Mouse (Mus musculus): Measurements from ENCODE around the gene Gm45808. TPM values are rescaled to one million over a fixed set of nuclear protein-coding genes. Genes with fewer than 3 reads are reported as not detected.

The Gm45808 gene
- polyA plus RNA-seq, 1 experiment, result not detected

DNA sequence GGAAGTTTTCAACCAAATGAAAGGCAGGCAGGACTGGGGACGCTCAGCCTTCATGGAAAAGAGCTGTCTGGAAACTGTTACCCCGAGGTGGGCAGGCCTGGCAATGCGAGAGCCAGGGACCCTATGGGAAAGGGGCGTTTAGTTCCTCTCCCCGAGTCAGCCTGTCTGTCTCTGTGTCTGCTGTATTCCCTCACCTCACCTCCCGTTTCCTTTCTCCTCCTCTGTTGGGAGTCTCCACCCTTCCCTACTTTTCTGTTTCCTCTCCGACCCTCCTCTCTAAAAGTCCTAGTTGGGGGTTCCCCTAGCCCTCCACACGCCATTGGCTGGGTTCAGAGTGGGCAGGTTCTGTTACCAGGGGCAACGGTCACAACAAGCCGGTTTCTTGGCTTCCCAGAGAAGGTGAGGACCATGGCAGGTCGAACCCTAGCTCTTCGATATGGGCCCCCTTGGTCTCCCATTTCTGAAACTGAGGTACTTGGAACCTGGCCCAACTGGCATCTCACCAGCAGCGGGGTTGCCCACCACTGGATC is 68.6 kb downstream of the Gm45808 start:
- peaks cover 55% of the 10 kb centered on the region for H3K27me3 ChIP-seq (ENCODE audit: control insufficient read depth, insufficient read depth, low read length)
- WGBS, result 12% methylated on average over 13 of the region's 13 CpGs
- no peak overlapping the region for H3K4me3 ChIP-seq (ENCODE audit: low read depth, low read length)
- TF ChIP-seq POLR2A (IDR thresholded peaks at IDR 0.05; ENCODE audit: low read depth, low read length) (no peak), CTCF (IDR thresholded peaks at IDR 0.05; ENCODE audit: extremely low read depth, insufficient read length, insufficient replicate concordance, low read depth, low read length) (no peak)
- peaks cover 21% of the 10 kb centered on the region for H3K36me3 ChIP-seq (ENCODE audit: control insufficient read depth, insufficient read depth, low read length)
- H3K27ac ChIP-seq (ENCODE audit: insufficient read depth, low read depth, low read length), result no peak overlapping the region
- peaks cover 9% of the 10 kb centered on the region for H3K4me1 ChIP-seq (ENCODE audit: control insufficient read depth, insufficient read depth, insufficient read length, low read length)

Other genes starting within 250 kb of the Gm45808 start
- 33.4 and 63.6 TPM in 2 replicates for gene Cd37, start 247.7 kb downstream of the Gm45808 start, polyA plus RNA-seq (2012; rRNA removed)
- gene Slc6a16, start 245.7 kb downstream of the Gm45808 start, polyA plus RNA-seq (2012; rRNA removed), result not detected in 2 replicates
- gene Slc6a21, start 209.3 kb downstream of the Gm45808 start, polyA plus RNA-seq (2012; rRNA removed), result not detected in 2 replicates
- gene Trpm4, start 153.0 kb downstream of the Gm45808 start, polyA plus RNA-seq (2012; rRNA removed), result 101 and 257 TPM in 2 replicates
- 0.14 and 0.46 TPM in 2 replicates for gene Hrc, start 151.5 kb downstream of the Gm45808 start, polyA plus RNA-seq (2012; rRNA removed)
- gene Ppfia3, start 119.8 kb downstream of the Gm45808 start, polyA plus RNA-seq (2012; rRNA removed), result 15.4 and 63.9 TPM in 2 replicates
- 2.9 and 4.0 TPM in 2 replicates for gene Lin7b, start 116.2 kb downstream of the Gm45808 start, polyA plus RNA-seq (2012; rRNA removed)
- 73.2 and 122 TPM in 2 replicates for gene Snrnp70, start 91.1 kb downstream of the Gm45808 start, polyA plus RNA-seq (2012; rRNA removed)
- 0.04 TPM in 1 of 2 replicates, not detected in the other for gene Kcna7, start 81.2 kb downstream of the Gm45808 start, polyA plus RNA-seq (2012; rRNA removed)
- gene Ntf5, start 73.1 kb downstream of the Gm45808 start, polyA plus RNA-seq (2012; rRNA removed), result 0.13 and 0.28 TPM in 2 replicates
- gene Lhb, start 66.0 kb downstream of the Gm45808 start, polyA plus RNA-seq (2012; rRNA removed), result 0.66 TPM in 1 of 2 replicates, not detected in the other
- gene Gys1, start 52.0 kb downstream of the Gm45808 start, polyA plus RNA-seq (2012; rRNA removed), result 9.5 and 9.6 TPM in 2 replicates
- gene Ruvbl2, start 48.7 kb downstream of the Gm45808 start, polyA plus RNA-seq (2012; rRNA removed), result 22.3 and 54.3 TPM in 2 replicates
- 1,857 and 2,336 TPM in 2 replicates for gene Ftl1, start 26.9 kb downstream of the Gm45808 start, polyA plus RNA-seq (2012; rRNA removed)
- gene Bax, start 19.9 kb downstream of the Gm45808 start, polyA plus RNA-seq (2012; rRNA removed), result 57.1 and 105 TPM in 2 replicates
- 0.09 TPM in 1 of 2 replicates, not detected in the other for gene Tulp2, start 4.9 kb downstream of the Gm45808 start, polyA plus RNA-seq (2012; rRNA removed)
- gene Dhdh, start 2.0 kb upstream of the Gm45808 start, polyA plus RNA-seq (2012; rRNA removed), result 0.34 and 0.41 TPM in 2 replicates
- gene Nucb1, start 23.6 kb upstream of the Gm45808 start, polyA plus RNA-seq (2012; rRNA removed), result 143 and 456 TPM in 2 replicates
- 15.3 and 15.9 TPM in 2 replicates for gene Ppp1r15a, start 39.5 kb upstream of the Gm45808 start, polyA plus RNA-seq (2012; rRNA removed)
- 4.7 and 4.9 TPM in 2 replicates for gene Plekha4, start 39.5 kb upstream of the Gm45808 start, polyA plus RNA-seq (2012; rRNA removed)
- 0.20 and 0.25 TPM in 2 replicates for gene Hsd17b14, start 68.1 kb upstream of the Gm45808 start, polyA plus RNA-seq (2012; rRNA removed)
- 26.3 and 41.8 TPM in 2 replicates for gene Bcat2, start 83.3 kb upstream of the Gm45808 start, polyA plus RNA-seq (2012; rRNA removed)
- gene Fgf21, start 128.7 kb upstream of the Gm45808 start, polyA plus RNA-seq (2012; rRNA removed), result 0.29 and 4.2 TPM in 2 replicates
- gene Fut1, start 130.5 kb upstream of the Gm45808 start, polyA plus RNA-seq (2012; rRNA removed), result 1.7 and 2.5 TPM in 2 replicates
- 0.24 and 0.25 TPM in 2 replicates for gene Izumo1, start 135.0 kb upstream of the Gm45808 start, polyA plus RNA-seq (2012; rRNA removed)
- 7.2 and 11.6 TPM in 2 replicates for gene Rasip1, start 140.7 kb upstream of the Gm45808 start, polyA plus RNA-seq (2012; rRNA removed)
- gene Mamstr, start 153.2 kb upstream of the Gm45808 start, polyA plus RNA-seq (2012; rRNA removed), result 0.63 and 0.84 TPM in 2 replicates
- 1.2 and 18.4 TPM in 2 replicates for gene Fut2, start 179.6 kb upstream of the Gm45808 start, polyA plus RNA-seq (2012; rRNA removed)
- 0.39 and 0.47 TPM in 2 replicates for gene Ntn5, start 197.2 kb upstream of the Gm45808 start, polyA plus RNA-seq (2012; rRNA removed)
- gene Sec1, start 207.6 kb upstream of the Gm45808 start, polyA plus RNA-seq (2012; rRNA removed), result 0.14 and 0.22 TPM in 2 replicates
- gene Car11, start 213.0 kb upstream of the Gm45808 start, polyA plus RNA-seq (2012; rRNA removed), result 2.1 and 2.3 TPM in 2 replicates
- 8.9 and 13.1 TPM in 2 replicates for gene Dbp, start 218.3 kb upstream of the Gm45808 start, polyA plus RNA-seq (2012; rRNA removed)
- gene Rpl18, start 228.6 kb upstream of the Gm45808 start, polyA plus RNA-seq (2012; rRNA removed), result 820 and 1,370 TPM in 2 replicates
- gene Sphk2, start 231.2 kb upstream of the Gm45808 start, polyA plus RNA-seq (2012; rRNA removed), result 87.3 and 164 TPM in 2 replicates
- 64.5 and 102 TPM in 2 replicates for gene Fam83e, start 234.4 kb upstream of the Gm45808 start, polyA plus RNA-seq (2012; rRNA removed)
- 0.20 and 0.38 TPM in 2 replicates for gene Spaca4, start 239.0 kb upstream of the Gm45808 start, polyA plus RNA-seq (2012; rRNA removed)